Mouse (Mus musculus) testis, adult 2 months (tissue): Measurements from ENCODE around the gene Stxbp1.

Experiments
- CTCF ChIP-seq: fragments of 200-500 bp; IDR thresholded peaks from 2 replicates; pipeline ENCODE4 v1.5.1; 2012; ENCODE audit warnings: low read depth, mild to moderate bottlenecking, inconsistent platforms, low read length, moderate library complexity; ENCODE audit not compliant: control insufficient read depth, insufficient read depth, insufficient replicate concordance
- POLR2A ChIP-seq: fragments of 200-500 bp; IDR thresholded peaks from 2 replicates; pipeline ENCODE4 v1.6.1; 2012; ENCODE audit warnings: low read depth, mild to moderate bottlenecking, inconsistent platforms, low read length, moderate library complexity; ENCODE audit not compliant: control insufficient read depth

GRCm38 (mm10) chr2:32741273-32742172 lies 105.5 kb downstream of the Stxbp1 start:
- TF ChIP-seq POLR2A (no peak), CTCF (no peak)
